Mouse (Mus musculus) MEL (cell line): Measurements from ENCODE around the gene Tmcc3. TPM values are rescaled to one million over a fixed set of nuclear protein-coding genes. Genes with fewer than 3 reads are reported as not detected.
A peak's percentile ranks its signal among the peaks of the same experiment; 100 is the strongest.

ENCODE experiments used
- DNase-seq: peaks from one replicate; pipeline ENCODE4 v3.0.0; 2011; ENCODE audit warnings: low read depth, low spot score
- H3K27ac ChIP-seq: 2 replicates; pipeline ENCODE4 v1.5.1; 2012; ENCODE audit warnings: low read depth, mild to moderate bottlenecking, control low read depth, low read length, moderate library complexity; ENCODE audit not compliant: control insufficient read depth
- H3K27me3 ChIP-seq, 2 experiments: fragments of 150-350 bp in 1 of 2; sonication (generic) in 1 of 2; 2 replicates each; pipeline ENCODE4 v1.6.1; 2012; ENCODE audit warnings: low read length in 2 of 2, mild to moderate bottlenecking in 2 of 2, improper control_type of control experiment in 1 of 2, moderate library complexity in 1 of 2; ENCODE audit not compliant: insufficient read depth in 2 of 2, control insufficient read depth in 1 of 2
- H3K36me3 ChIP-seq, 2 experiments: 2 replicates each; pipeline ENCODE4 v1.6.1; 2012 to 2014; ENCODE audit warnings: low read length in 2 of 2, improper control_type of control experiment in 1 of 2, inconsistent platforms in 1 of 2, mild to moderate bottlenecking in 1 of 2; ENCODE audit not compliant: insufficient read depth in 2 of 2, control insufficient read depth in 1 of 2
- H3K4me1 ChIP-seq, 2 experiments: fragments of 150-350 bp in 1 of 2; sonication (generic) in 1 of 2; 2 replicates each; pipeline ENCODE4 v1.6.1; 2012; ENCODE audit warnings: low read length in 2 of 2, improper control_type of control experiment in 1 of 2, mild to moderate bottlenecking in 1 of 2; ENCODE audit not compliant: insufficient read depth in 2 of 2, control insufficient read depth in 1 of 2
- H3K4me3 ChIP-seq, 2 experiments: fragments of 150-350 bp in 1 of 2; sonication (generic) in 1 of 2; 2 replicates each; pipeline ENCODE4 v1.5.1; 2012; ENCODE audit warnings: low read depth in 2 of 2, low read length in 2 of 2, mild to moderate bottlenecking in 2 of 2, moderate library complexity in 2 of 2, control low read depth in 1 of 2, improper control_type of control experiment in 1 of 2; ENCODE audit not compliant: control insufficient read depth in 1 of 2, insufficient read depth in 1 of 2
- H3K79me2 ChIP-seq: 2 replicates; pipeline ENCODE4 v1.6.1; 2012; ENCODE audit warnings: mild to moderate bottlenecking, low read length, moderate library complexity; ENCODE audit not compliant: control insufficient read depth, poor library complexity, insufficient read depth
- H3K9ac ChIP-seq: 2 replicates; pipeline ENCODE4 v1.6.1; 2012; ENCODE audit warnings: low read depth, mild to moderate bottlenecking, control low read depth, low read length, moderate library complexity; ENCODE audit not compliant: control insufficient read depth, poor library complexity, severe bottlenecking
- H3K9me3 ChIP-seq: fragments of 150-350 bp; sonication (generic); replicated peaks from 2 replicates; pipeline ENCODE4 v1.6.1; 2012; ENCODE audit warnings: mild to moderate bottlenecking, low read length, improper control_type of control experiment, moderate library complexity; ENCODE audit not compliant: insufficient read depth
- BHLHE40 ChIP-seq: IDR thresholded peaks from 2 replicates; pipeline ENCODE4 v1.6.1; 2012; ENCODE audit warnings: low read depth, mild to moderate bottlenecking, inconsistent platforms, low read length, improper control_type of control experiment, borderline replicate concordance
- CTCF ChIP-seq, 3 experiments: IDR thresholded peaks in 2 of 3; conservative IDR thresholded peaks in 1 of 3; 2 replicates each; pipeline ENCODE4 v1.5.1; 2011 to 2012; ENCODE audit warnings: low read length in 3 of 3, low read depth in 2 of 3, mild to moderate bottlenecking in 2 of 3, improper control_type of control experiment in 1 of 3, inconsistent platforms in 1 of 3, mixed read lengths in 1 of 3, moderate library complexity in 1 of 3; ENCODE audit not compliant: control insufficient read depth in 1 of 3, insufficient read depth in 1 of 3, poor library complexity in 1 of 3, severe bottlenecking in 1 of 3
- EP300 ChIP-seq, 2 experiments: IDR thresholded peaks; 2 replicates each; pipeline ENCODE4 v1.6.1; 2011; ENCODE audit warnings: improper control_type of control experiment in 2 of 2, low read length in 2 of 2, low read depth in 1 of 2, mild to moderate bottlenecking in 1 of 2
- ETS1 ChIP-seq: IDR thresholded peaks from 2 replicates; pipeline ENCODE4 v1.6.1; 2012; ENCODE audit warnings: low read depth, mild to moderate bottlenecking, inconsistent platforms, low read length, improper control_type of control experiment, moderate library complexity
- GABPA ChIP-seq: IDR thresholded peaks from 2 replicates; pipeline ENCODE4 v1.6.1; 2012; ENCODE audit warnings: low read depth, mild to moderate bottlenecking, inconsistent platforms, low read length, improper control_type of control experiment, moderate library complexity
- GATA1 ChIP-seq: IDR thresholded peaks from 2 replicates; pipeline ENCODE4 v1.6.1; 2011; ENCODE audit warnings: low read depth, low read length, improper control_type of control experiment
- KAT2A ChIP-seq: conservative IDR thresholded peaks from 2 replicates; pipeline ENCODE4 v1.6.1; 2012; ENCODE audit warnings: low read depth, low read length, improper control_type of control experiment, inconsistent platforms
- MAFK ChIP-seq: IDR thresholded peaks from 2 replicates; pipeline ENCODE4 v1.6.1; 2011; ENCODE audit warnings: low read depth, mild to moderate bottlenecking, low read length, improper control_type of control experiment, borderline replicate concordance
- MAX ChIP-seq: IDR thresholded peaks from 2 replicates; pipeline ENCODE4 v1.6.1; 2011; ENCODE audit warnings: low read length, improper control_type of control experiment
- MAZ ChIP-seq: IDR thresholded peaks from 2 replicates; pipeline ENCODE4 v1.6.1; 2012; ENCODE audit warnings: low read depth, mild to moderate bottlenecking, inconsistent platforms, low read length, improper control_type of control experiment
- MEF2A ChIP-seq: IDR thresholded peaks from 2 replicates; pipeline ENCODE4 v1.6.1; 2014; ENCODE audit warnings: low read depth, mild to moderate bottlenecking, inconsistent platforms, low read length, improper control_type of control experiment; ENCODE audit not compliant: poor library complexity, insufficient replicate concordance, severe bottlenecking; ENCODE audit errors: extremely low read depth
- MYB ChIP-seq: IDR thresholded peaks from 2 replicates; pipeline ENCODE4 v1.6.1; 2011; ENCODE audit warnings: mild to moderate bottlenecking, low read depth, low read length, improper control_type of control experiment
- NELFE ChIP-seq: IDR thresholded peaks from 2 replicates; pipeline ENCODE4 v1.6.1; 2011; ENCODE audit warnings: low read depth, low read length, improper control_type of control experiment
- POLR2A ChIP-seq, 2 experiments: IDR thresholded peaks; 2 replicates each; pipeline ENCODE4 v1.6.1; 2011 to 2012; ENCODE audit warnings: low read length in 2 of 2, mild to moderate bottlenecking in 2 of 2, control low read depth in 1 of 2, improper control_type of control experiment in 1 of 2, low read depth in 1 of 2, moderate library complexity in 1 of 2; ENCODE audit not compliant: control insufficient read depth in 1 of 2, insufficient read depth in 1 of 2, poor library complexity in 1 of 2
- POLR2AphosphoS2 ChIP-seq: IDR thresholded peaks from 2 replicates; pipeline ENCODE4 v1.6.1; 2011; ENCODE audit warnings: low read length, improper control_type of control experiment
- RAD21 ChIP-seq: IDR thresholded peaks from 2 replicates; pipeline ENCODE4 v1.6.1; 2011; ENCODE audit warnings: mild to moderate bottlenecking, low read depth, low read length, improper control_type of control experiment
- RCOR1 ChIP-seq: IDR thresholded peaks from 2 replicates; pipeline ENCODE4 v1.6.1; 2012; ENCODE audit warnings: low read depth, mild to moderate bottlenecking, inconsistent platforms, low read length, improper control_type of control experiment
- SIN3A ChIP-seq: IDR thresholded peaks from 2 replicates; pipeline ENCODE4 v1.6.1; 2012; ENCODE audit warnings: low read length, improper control_type of control experiment, inconsistent platforms
- TAL1 ChIP-seq: IDR thresholded peaks from 2 replicates; pipeline ENCODE4 v1.6.1; 2012; ENCODE audit warnings: mild to moderate bottlenecking, inconsistent platforms, low read length, moderate library complexity, mixed read lengths
- TBP ChIP-seq: IDR thresholded peaks from 2 replicates; pipeline ENCODE4 v1.8.0; 2011; ENCODE audit warnings: low read depth, low read length, improper control_type of control experiment
- TCF12 ChIP-seq: IDR thresholded peaks from 2 replicates; pipeline ENCODE4 v1.6.1; 2014; ENCODE audit warnings: low read depth, mild to moderate bottlenecking, inconsistent platforms, low read length, improper control_type of control experiment, moderate library complexity
- USF1 ChIP-seq: IDR thresholded peaks from 2 replicates; pipeline ENCODE4 v1.6.1; 2014; ENCODE audit warnings: low read depth, mild to moderate bottlenecking, inconsistent platforms, low read length, improper control_type of control experiment, moderate library complexity
- USF2 ChIP-seq, 2 experiments: IDR thresholded peaks; 2 replicates each; pipeline ENCODE4 v1.6.1; 2011 to 2012; ENCODE audit warnings: improper control_type of control experiment in 2 of 2, low read length in 2 of 2, borderline replicate concordance in 1 of 2, inconsistent platforms in 1 of 2, low read depth in 1 of 2, mild to moderate bottlenecking in 1 of 2; ENCODE audit not compliant: insufficient read depth in 1 of 2
- ZC3H11A ChIP-seq: IDR thresholded peaks from 2 replicates; pipeline ENCODE4 v1.6.1; 2012; ENCODE audit warnings: low read depth, mild to moderate bottlenecking, inconsistent platforms, low read length, improper control_type of control experiment
- ZKSCAN1 ChIP-seq: IDR thresholded peaks from 2 replicates; pipeline ENCODE4 v1.6.1; 2012; ENCODE audit warnings: low read depth, mild to moderate bottlenecking, inconsistent platforms, low read length, improper control_type of control experiment, moderate library complexity
- polyA plus RNA-seq, 2 experiments: library from polyadenylated mRNA; stranded (reverse) in 1 of 2; unstranded in 1 of 2; fragments of >175 nt in 1 of 2; fragments of >200 nt in 1 of 2; gene quantifications; 2 replicates each; pipeline versions ENCODE4 v1.2.1 to v1.2.4; 2012; ENCODE audit warnings: low replicate concordance in 2 of 2, low read depth in 1 of 2; ENCODE audit not compliant: insufficient read length in 2 of 2, insufficient read depth in 1 of 2, missing spikeins in 1 of 2
- total RNA-seq: library from RNA; depleted of rRNA; stranded (reverse); fragments of 300-350 nt; gene quantifications from 2 replicates; pipeline ENCODE4 v1.2.3, GENCODE M21; 2012

Tmcc3 gene
- total and polyA plus RNA-seq, 3 experiments: 1.3 to 2.6 TPM; not detected in 1

DNA sequence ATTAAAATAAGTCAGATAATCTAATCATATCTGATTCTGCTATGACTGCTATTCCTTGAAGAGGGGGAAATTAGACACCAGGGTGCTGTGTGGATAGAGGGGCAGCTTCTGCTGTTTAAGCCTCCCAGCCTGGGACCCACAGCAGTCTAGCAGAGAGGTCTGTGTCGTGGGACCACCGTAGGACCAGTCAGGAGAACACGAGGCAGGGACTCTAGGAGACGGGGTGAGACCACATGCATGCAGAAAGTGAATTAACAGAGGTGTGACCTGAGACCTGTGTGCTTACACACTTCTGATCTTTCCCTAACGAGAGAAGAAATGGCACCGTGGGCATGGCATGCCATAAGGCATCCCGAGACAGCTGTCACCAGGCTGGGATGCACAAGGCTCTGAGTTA lies 189.1 kb downstream of the Tmcc3 start:
- Histone ChIP-seq H3K27me3 (peaks cover 0 to 3% of the 10 kb centered on the region in 2 experiments; a peak in 1 of 4 replicates), H3K79me2 (no peaks in the 10 kb centered on the region), H3K4me1 (peaks cover 4 to 11% of the 10 kb centered on the region in 2 experiments; a peak in 2 of 4 replicates), H3K9me3 (no peaks in the 10 kb centered on the region), H3K36me3 (peaks cover 0 to 11% of the 10 kb centered on the region in 2 experiments; a peak in 2 of 4 replicates), H3K27ac (no peak overlapping the region), H3K4me3 (no peak overlapping the region), H3K9ac (no peak overlapping the region)
- DNase-seq: no peak
- TF ChIP-seq POLR2A (IDR thresholded peaks at IDR 0.05; ENCODE audit: control insufficient read depth in 1 of 2, insufficient read depth in 1 of 2, low read depth in 1 of 2, low read length in 2 of 2, poor library complexity in 1 of 2) (no peak), MYB (no peak), MEF2A (no peak), TBP (no peak), POLR2AphosphoS2 (no peak), TAL1 (no peak), KAT2A (no peak), ZC3H11A (no peak), NELFE (no peak), CTCF (IDR thresholded peaks at IDR 0.05 in 2 of 3, conservative IDR thresholded peaks at IDR 0.05 in 1 of 3; ENCODE audit: control insufficient read depth in 1 of 3, insufficient read depth in 1 of 3, low read depth in 2 of 3, low read length in 3 of 3, poor library complexity in 1 of 3, severe bottlenecking in 1 of 3) (no peak), MAZ (no peak), GABPA (no peak), ZKSCAN1 (no peak), BHLHE40 (no peak), TCF12 (no peak), MAFK (no peak)

- peaks cover 0 to 3% of the 10 kb centered on the region in 2 experiments; a peak in 1 of 4 replicates for H3K27me3 ChIP-seq
- H3K27ac ChIP-seq: no peak overlapping the region
- peaks cover 4 to 11% of the 10 kb centered on the region in 2 experiments; a peak in 2 of 4 replicates for H3K4me1 ChIP-seq
- TF ChIP-seq TCF12 (no peak), ETS1 (peak; percentile 38), USF2 (IDR thresholded peaks at IDR 0.05; ENCODE audit: borderline replicate concordance in 1 of 2, insufficient read depth in 1 of 2, low read depth in 1 of 2, low read length in 2 of 2) (peak in 1 of 2 experiments; percentile 79; a peak in 2 of 4 replicates), MYB (no peak), USF1 (peak; percentile 94), MAX (peak; percentile 87), SIN3A (peak; percentile 28; the same call in 1 of the 2 replicates), BHLHE40 (peak; percentile 87), EP300 (IDR thresholded peaks at IDR 0.05; ENCODE audit: low read depth in 1 of 2, low read length in 2 of 2) (peak; percentile 32 to 34; a peak in 2 of 4 replicates), GATA1 (peak; percentile 70; the same call in 1 of the 2 replicates), NELFE (no peak), RAD21 (no peak), RCOR1 (peak; percentile 24; the same call in 1 of the 2 replicates)
- H3K4me3 ChIP-seq: no peak overlapping the region
- H3K9me3 ChIP-seq: no peaks in the 10 kb centered on the region
- DNase-seq: peak; percentile 38
- H3K36me3 ChIP-seq: peaks cover 0 to 11% of the 10 kb centered on the region in 2 experiments; a peak in 2 of 4 replicates
- no peaks in the 10 kb centered on the region for H3K79me2 ChIP-seq
- H3K9ac ChIP-seq: no peak overlapping the region
Measured at GRCm38 (mm10) chr10:94501796-94502195, 190.0 kb downstream of the Tmcc3 start.
